Mouse (Mus musculus) lung, postnatal 25 days (tissue): ENCODE results near the gene Pprc1.

Source experiments
- DNase-seq: peaks from one replicate; pipeline ENCODE4 v3.0.0; 2022; ENCODE audit warnings: low spot score

Gene Pprc1

DNA sequence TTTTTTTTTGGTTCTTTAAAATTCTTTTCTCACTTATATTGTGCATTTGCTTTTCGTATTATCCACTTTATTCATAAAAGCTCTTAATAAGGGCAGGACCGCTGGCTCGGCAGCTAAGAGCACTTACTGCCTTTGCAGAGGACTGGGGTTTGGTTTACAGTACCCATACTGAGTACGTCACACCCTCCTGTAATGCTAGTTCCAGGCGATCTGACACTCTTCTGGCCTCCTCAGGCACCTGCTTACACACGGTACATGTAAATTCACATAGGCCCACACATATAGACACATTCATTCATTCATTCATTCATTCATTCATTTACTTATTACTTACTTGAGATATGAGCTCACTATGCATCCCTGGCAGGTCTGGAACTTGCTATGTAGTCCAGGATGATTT is 76.2 kb downstream of the Pprc1 start:
- no peak for DNase-seq
